Mouse (Mus musculus) c-Kit-negative CD71-positive TER-119-positive erythroid progenitor cells, embryonic 14.5 days (primary cell): Measurements from ENCODE around the gene Smc1b.
A peak's percentile ranks its signal among the peaks of the same experiment; 100 is the strongest.
"Not testable (repeated sequence)": the region's sequence is repeated elsewhere in the genome, so short reads cannot be mapped to it uniquely, and the experiment has no call there.

Source experiments
- DNase-seq: peaks from one replicate; pipeline ENCODE4 v3.0.0-alpha.2; 2013; ENCODE audit warnings: low read depth, low spot score

The Smc1b gene

DNA sequence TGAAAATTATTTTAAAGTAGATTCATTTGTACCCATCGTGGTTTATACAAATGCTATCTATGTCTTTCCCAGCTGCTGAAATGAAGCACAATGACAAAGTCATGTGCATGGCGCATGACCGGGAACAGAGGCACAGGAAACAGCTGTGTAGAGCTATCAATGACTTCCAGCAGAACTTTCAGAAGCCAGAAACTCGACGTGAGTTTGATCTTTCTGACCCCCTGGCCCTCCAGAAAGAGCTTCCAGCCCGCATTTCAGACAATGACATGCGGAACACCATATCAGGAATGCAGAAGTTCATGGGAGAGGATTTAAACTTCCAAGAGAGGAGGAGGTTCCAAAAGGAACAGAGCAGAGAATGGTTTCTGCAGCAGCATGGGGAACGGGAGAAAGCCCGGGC lies 3.4 kb upstream of the Smc1b start:
- no peak for DNase-seq

DNA sequence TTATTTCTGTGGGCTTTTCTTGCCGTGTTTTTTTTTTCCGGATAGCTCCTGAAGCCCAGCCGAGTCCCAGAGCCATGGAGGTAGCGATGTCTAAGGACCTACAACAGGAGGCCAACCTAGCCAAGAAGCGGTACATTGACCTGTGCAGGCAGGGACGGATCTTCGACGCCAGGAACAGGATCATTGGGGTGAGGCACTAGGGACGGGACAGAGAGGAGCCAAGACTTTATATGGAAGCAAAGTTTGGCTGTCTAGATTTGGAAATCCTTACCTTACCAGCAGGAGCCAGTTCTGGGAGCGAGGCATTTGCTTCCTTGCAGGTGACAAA lies 393 bp upstream of the Smc1b start:
- DNase-seq, result no peak

DNA sequence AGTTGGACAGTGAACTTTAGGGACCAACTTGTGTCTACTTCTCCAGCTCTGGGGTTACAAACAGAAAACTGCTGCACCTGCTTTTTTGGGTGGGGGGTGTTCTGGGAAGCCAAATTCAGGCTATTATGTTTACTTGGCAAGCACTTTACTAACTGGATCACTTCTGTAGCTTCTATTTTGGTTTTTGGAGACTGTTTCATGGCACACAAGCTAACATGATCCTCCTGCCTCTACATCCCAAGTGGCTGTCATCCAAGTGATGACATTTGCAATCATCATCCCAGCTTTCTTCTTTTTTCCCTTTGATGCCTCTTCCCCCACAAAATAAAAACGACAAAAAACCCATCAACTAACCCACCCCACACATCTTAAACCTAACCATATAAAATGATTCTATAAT lies 46.1 kb downstream of the Smc1b start:
- no peak for DNase-seq

DNA sequence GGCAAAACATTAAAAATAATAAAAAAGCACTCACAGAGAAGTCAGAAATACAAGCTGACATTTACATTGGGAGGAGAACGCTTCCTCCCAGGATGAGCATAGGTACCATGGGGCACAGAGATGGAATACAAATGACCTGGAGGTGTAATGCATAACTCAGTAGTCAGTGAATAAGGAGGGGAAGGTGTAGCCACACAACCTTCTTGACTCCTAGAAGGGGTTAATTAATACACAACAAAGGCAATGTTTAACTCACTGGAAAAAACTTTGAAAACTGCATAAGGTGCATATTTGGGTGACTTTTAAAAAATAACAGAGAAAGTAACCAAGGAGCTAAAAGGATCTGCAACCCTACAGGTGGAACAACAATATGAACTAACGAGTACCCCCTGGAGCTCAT lies 59.1 kb downstream of the Smc1b start:
- DNase-seq, result no peak

DNA sequence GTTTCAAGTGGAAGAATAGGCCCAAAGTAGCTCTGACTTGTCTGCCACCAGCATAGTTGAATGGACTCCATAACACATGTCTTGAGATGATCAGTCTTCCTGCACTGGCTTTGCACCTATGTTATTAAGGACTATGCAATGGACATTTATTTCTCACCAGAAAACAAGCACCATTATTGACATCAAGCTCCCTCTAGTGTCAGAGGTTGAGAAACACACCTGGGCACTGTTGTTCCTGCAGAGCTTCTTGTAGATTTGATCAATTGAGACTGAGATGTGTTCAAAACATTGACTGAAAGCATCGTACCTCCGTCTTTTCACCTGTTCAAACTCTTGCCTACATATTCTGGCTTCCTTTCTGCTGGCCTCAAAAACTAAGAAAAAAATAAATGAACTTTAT lies 61.2 kb downstream of the Smc1b start:
- peak; percentile 46 for DNase-seq

DNA sequence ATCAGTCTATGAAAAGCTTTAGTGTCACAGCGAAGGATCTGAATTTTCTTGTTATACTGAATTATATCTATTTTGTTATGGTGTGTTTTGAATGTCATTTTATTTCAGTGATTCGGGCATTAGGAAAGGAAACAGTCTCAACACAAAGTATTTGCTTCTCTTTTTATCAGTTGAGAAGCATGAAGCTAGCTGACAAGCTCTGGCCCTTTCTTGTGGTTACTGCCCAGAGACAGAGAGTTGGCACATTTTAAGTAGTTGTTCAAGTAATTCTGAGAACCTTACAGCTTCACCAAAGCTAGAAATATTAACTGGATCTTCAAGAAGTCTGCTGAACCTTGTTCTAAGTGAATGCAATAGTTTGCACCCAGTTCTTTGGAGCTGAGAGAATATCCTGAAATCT lies 68.3 kb downstream of the Smc1b start:
- no peak for DNase-seq

DNA sequence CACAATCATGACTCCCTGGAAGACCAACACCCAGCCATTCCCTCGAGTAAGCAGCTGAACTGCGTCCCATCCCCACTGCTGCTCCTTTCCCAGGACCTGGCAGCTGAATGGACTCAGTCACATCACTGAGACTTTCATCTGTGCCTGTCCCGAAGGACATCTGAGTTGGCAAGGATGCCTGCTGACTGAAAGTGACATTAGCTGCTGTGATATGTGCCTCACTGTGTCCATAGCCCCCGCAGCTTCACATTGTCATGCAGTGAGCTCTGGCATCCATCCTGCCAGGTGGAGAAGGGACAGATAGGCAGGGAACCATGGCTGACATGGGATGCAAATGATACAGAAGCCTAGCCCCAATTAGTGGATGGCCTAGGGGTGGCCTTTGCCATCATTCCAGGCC lies 76.6 kb downstream of the Smc1b start:
- no peak for DNase-seq

DNA sequence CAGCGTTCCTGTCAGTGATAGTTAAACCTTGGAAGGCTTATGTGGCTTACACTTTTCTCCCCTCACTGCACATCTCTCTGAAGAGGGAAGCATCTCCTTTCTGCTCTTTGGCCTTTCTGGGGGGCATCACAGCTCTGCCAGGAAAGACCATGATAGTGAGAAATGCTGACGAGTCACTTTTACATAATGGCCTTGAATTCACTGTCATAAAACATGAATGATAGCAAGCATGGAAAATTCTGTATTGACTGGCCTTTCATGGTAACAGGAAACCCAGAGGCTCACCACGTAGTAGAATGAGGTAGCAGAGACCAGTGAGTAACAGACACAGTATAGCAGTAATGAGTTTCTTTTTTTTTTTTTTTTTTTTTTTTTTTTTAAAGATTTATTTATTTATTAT lies 77.7 kb downstream of the Smc1b start:
- DNase-seq, result no peak

DNA sequence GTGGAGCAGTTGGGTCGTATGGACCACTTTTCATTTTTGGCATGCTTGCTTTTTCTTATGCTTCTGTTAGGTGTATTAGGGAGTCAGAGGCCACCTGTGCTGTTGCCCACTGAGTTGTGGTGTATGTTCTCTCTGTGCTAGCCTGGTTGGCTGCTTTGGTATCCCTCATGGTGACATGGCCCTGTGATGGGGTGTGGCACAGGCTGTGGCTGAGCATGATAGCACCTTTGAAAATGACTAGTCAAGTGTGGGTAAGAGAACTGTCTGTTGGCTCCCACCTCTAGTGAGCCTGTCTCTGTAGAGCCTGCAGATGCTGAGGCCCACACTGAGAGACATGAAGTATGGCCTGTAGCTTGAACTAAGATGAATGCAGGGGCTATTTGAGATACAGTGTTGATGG lies 82.0 kb downstream of the Smc1b start:
- DNase-seq, result peak; percentile 59

DNA sequence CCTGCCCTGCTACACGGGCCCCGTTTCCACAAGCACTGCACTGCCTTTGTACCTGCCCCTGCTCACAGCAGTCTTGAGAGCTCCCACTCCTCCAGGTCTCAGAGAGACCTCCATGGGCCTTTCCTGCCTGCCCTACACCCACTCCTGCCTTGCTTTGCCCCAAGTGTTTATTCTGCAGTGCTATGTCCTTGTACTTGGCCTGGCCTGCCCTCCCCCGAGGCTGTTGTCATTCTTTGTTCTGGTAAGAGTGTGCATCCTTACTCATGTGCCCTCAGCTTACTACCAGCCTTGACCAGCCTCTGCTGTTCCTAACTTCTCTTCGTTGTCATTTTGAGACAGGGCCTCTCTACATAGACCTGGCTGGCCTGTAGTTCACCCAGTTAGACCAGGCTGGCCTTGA lies 83.9 kb downstream of the Smc1b start:
- no peak for DNase-seq

DNA sequence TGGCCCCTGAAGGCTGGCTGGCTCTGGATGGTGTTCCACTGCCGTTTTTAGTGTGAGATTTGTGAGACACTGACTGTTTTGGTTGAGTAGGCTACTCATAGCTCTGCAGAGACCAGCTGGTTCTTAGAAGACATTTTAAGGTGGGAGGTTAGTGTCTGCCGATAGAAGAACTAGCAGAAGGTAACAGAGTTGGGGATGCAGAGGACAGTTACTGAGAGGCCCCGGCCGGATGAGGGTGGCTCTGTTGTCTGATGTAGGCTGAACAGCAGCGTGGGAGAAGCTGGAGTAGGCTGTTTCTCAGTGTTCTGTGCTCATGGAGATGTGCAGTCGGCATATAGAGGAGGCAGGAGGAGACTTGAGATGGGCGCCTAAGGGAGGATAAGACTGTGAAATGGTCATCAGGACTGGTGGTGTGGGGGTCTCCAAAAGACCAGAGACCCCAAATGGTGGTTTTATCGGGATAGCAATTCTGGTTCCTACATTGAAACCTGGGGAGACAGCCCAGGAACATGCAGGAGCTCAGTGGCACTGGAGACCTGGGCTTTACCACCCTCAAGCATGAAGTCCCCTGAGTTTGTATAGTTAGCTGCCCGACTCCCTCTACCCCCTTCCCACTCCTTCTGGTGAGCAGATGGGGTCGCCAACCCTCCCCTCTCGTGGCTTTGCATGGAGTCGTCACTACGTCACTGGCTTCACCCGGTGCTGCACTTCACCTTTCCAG lies 85.4 kb downstream of the Smc1b start:
- DNase-seq, result no peak

DNA sequence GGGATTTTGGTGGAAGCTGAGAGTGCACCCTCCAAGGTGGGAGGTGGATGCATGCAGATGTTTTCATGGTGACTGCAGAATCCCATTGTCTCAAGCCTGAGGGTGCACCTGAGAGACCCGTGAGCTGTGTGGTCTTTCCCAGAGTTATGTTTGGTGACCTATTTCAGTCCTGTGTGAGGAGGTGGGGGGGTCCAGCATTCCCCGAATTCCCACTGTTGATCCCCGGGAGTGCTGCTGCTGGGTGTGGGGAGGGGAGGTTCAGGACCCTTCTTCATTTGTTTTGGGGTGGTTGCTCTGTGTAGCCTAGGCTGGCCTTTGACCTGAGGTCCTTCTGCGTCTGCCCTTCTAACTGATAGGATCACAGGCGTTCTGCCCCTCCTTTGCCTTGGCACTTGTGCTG lies 88.0 kb downstream of the Smc1b start:
- DNase-seq, result no peak

DNA sequence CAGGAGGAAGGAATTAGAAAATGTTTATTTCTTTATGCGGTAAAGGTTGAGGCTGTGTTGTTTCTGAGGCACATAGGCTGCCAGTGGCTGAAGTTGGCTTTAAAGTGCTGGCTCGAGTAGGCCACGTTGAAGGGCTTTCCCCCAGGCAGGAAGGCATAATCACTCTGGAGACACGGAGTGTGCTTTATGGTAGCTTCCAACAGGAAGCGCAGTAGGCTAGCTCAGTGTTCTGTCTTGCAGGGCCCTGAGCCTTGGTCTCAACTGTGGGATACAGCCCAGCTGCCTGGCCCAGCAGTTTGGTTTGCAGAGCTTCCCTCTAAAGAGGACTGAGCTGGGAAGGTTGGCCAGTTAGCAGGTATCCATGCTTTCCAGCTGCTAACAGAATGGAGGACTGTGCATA lies 88.6 kb downstream of the Smc1b start:
- DNase-seq, result no peak

DNA sequence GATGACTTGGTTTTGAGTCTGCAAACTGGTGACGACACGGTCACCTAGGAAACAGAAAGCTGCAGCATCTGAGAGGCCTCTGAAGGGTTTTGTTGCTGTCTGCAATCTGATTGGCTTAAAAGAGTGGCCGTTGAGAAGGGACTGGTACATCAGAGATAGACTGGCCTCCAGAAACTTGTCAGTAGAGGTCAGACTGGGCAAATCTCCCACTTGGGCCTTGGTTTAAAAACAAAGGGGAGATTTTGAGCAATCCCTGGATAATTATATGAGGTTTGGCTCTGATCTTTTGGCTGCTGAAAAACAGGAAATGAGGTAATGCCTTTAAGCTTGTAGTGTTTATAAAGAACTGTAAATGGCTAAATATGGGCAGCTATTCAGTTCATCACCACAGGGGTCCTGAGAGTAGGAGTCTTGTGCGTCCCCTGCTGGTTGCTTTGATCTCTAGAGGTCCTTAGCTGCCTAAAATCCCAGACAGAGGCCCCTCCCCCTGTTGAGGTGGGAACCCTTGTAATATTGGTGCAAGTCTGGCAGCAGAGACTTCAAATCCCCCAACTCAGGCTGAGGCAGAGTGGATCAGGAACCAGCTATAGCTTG lies 89.3 kb downstream of the Smc1b start:
- no peak for DNase-seq

DNA sequence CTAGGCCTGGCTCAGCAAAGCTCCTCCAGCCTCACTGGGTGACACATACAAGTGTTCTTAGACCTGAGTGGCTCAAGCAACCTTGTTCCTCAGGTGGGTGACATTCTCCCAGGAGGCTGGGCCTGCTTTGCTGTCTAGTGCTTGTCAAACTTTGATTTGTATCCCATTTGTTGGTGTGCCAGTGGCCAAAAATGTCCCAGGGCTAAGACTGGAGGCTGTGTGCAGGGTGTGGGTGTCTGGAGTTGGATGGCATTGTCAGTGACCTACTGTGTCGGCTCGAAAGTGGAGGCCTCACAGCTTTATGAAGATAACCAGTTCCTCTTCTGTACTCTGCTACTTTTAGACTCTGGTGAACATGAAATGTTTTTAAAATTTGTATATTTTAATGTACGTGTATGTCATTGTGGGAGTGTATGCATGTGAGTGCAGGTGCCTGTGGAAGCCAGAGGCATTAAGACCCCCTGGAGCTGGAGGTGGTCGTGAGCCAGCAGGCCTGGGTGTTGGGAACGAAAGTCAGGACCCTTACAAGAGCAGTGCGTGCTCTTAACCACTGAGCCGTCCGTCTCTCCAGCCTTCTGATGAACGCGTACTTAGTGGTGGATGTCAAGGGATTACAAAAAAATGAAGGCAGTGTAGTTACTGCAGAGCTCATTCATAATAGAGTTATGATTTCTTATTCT lies 90.1 kb downstream of the Smc1b start:
- DNase-seq, result no peak

DNA sequence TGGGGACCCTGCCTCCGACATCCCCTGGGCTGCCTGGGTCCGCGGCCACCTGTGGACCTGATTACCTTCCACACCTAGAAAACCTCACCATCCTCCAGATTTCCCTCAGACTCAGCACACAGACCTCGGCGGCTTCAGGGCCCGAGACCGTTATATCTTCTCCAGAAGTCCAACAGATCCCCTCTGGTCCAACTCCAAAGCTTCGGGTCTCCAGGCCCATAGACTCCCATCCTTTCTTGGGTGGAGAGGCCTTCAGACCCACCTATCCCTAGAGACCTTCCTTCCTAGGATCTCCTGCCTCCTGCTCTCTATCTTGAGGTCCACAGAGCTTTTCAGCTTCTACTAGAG lies 94.4 kb downstream of the Smc1b start:
- DNase-seq, result no peak

DNA sequence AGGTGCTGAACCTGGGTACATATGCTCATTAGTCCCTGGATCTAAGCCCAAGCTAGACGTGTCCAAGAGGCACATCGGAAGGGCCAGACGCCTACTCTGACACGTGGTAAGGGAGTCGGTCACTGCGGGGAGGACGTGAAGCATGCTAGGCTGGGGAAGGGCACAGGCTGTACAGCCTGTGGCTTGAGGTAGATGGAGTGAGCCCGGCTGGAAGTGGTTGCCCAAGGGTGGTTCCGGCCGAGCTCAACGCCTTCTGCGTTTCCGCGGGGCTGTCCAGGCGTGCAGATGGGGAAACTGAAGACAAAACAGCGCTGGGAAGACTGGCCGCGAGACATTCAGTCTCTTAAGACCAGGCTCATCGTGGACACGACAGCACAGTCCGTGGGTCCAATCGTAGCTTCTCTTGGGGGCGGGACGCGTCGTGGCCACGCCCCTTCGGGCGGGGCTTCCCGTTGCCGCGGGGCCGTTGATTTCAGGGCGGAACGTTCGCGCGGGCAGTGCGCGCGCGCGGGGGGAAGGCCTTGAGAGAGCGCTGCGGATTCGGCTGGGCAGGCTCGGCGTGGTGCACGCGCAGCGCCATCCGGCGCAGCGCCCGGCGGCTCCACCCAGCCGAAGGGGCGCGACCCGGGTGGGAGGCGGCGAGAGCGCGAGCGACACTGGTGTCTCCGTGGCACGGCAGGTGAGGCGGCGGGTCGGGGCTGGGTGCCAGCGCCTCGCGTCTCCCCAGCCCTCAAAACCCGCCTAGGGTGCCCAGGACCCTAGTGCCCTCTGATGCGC lies 95.0 kb downstream of the Smc1b start:
- peak; percentile 94 for DNase-seq

DNA sequence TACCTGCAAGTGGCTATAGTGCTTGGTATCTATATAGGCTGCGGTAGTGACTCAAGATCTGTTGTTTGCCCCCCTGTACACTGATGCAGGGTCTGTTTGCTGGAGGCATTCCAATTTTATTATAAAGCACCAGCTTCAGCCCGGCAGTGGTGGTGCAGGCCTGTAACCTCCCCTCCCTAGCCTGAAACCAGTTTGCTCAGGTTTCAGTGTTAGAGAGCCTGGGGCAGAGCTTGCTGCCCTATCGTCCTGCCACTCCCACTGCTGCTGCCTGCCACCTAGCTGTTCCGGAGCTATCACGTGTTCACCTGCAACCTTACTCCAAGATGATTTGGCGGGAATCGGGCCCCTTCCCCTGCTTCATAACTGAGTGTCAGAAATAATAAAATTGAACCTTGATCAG lies 97.8 kb downstream of the Smc1b start:
- not testable (repeated sequence) for DNase-seq

DNA sequence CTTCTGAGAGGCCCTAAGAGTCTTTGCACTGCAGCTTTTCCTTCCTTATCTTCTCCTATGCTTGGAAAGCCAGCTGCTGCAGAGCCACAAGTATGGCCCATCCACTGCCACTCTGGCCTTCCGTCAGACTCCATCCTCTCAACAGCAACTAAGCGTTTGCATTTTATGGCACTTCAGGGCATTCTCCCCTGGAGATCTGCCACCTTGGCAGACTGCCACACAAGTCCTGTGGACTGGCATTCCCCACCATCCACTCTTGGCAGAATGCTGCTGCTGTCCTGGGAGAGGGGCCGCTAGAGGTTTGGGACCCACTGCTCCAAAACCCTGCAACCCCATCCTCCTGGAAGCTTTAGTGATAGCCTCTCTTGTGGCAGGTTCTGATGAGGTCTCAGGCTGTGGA lies 99.9 kb downstream of the Smc1b start:
- DNase-seq, result no peak

DNA sequence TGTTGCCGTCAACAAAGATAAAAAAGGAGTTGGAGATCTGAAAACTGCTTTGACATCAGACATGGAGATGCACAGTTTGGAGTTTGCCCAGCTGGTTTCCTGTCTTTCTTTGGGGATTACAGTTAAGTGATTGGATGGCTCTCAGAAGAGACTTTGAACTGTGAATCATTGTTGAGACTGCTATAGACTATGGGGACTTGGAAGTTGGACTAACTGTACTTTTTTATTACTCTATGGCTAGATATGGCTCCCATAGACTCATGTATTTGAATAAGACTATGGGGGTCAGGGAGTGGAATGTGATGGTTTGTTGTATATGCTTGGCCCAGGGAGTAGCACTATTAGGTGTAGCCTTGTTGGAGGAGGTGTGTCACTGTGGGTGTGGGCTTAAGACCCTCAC lies 101.1 kb downstream of the Smc1b start:
- DNase-seq, result not testable (repeated sequence)

DNA sequence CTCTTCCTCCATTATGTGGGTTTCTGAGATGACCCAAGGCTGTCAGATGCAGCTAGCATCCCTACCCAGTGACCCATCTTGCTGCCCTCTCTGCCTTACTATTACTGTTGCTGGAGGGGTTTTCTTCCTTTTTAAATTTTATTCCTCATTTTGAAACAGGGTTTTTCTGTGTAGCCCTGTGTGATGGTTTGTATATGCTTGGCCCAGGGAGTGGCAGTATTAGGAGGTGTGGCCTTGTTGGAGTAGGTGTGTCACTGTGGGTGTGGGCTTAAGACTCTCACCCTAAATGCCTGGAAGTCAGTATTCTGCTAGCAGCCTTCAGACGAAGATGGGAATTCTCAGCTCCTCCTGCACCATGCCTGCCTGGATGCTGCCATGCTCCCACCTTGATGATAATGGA lies 103.1 kb downstream of the Smc1b start, which contains the start of gene Fam118a:
TSS of gene Fam118a (plus strand) at position 301 of the 400 bp plus-strand sequence.
- not testable (repeated sequence) for DNase-seq

DNA sequence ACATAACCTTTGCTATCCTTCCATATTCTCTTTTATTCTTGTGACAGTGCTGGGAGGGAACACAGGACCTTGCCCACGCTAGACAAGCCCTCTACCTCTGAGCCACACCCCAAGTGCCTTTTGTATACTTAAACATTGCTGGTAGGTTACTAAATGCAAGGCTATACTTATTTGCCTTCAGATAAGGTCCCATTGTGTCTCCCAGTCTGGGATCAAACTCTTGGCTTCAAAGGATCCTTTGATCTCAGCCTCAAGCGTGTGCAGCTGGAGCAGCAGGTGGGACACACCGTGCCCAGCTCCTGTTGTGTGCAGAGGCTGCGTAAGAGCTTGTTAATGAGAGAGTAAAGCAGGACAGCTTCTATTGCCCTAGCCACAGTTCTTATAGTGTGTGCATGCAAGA lies 104.0 kb downstream of the Smc1b start:
- DNase-seq, result no peak

DNA sequence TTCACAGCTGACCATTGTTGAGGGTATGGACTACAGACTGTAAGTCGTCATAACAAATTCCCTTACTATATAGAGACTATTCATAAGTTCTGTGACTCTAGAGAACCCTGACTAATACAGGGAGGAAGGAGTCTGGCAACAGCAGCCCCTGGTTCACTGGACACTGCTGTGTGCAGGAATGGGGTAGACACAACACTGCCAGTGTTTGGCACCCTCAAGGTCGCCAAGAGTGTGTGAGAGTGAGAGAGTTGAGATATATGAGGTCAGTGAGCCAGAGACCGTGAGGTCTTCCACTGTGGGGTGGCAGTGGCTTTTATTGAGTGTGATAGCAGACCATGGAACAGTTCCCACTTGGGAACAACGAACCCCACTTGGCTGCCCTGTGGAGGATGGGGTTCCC lies 105.6 kb downstream of the Smc1b start:
- DNase-seq, result no peak
